Mouse (Mus musculus): ENCODE measurements around the gene Gpr162. TPM values are rescaled to one million over a fixed set of nuclear protein-coding genes. Genes with fewer than 3 reads are reported as not detected.

The Gpr162 gene
- total and polyA plus RNA-seq, 2 experiments from 2014 or later, result 38.1 to 160 TPM

DNA sequence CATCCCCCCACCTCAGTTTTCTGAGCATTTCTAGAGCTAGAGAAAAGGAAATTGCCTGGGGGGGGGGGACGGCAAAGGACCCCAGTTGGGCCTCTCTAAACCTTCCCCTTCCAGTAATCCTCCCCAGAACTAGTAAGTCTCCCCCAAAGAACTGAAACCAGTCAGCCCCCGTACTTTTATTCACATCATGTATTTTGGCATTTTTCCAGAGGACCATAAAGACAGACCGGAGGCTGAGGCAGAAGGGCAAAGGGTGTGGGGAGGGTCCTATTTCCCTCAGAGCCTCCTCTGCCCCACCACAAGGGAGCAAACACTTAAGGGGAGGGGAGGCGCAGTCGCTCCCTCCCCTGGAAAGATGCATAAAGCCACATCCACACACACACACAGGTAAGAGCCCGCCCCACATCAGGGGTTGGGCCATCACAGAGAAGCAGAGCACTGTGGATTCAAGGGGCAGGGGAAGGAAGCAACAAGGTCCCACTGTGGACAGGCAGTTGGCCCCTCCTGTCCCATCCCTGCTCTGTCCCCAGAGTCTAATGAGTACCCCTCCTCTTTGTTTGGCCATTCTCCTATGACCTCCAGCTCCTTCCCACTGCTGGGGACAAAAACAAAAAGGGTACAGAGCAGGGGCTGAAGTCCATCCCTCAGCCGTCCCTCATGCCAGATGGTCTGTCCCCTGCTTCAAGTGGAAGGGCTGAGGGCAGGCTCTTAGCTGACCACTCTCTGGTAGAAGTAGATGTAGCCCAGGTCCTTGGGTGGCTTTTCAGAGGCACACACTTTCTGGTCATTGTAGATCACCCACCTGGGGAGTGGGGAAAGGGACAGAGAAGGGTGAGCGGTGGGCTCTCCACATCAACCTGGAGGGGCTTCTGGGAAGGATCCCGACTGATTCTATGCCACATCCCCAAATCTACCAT is 48.7 kb downstream of the Gpr162 start:
- H3K4me1 ChIP-seq (ENCODE audit: insufficient read depth), result peaks cover 17% of the 10 kb centered on the region
- no peaks in the 10 kb centered on the region for H3K9me3 ChIP-seq (ENCODE audit: low read length)
- no peak overlapping the region for H3K9ac ChIP-seq
- H3K36me3 ChIP-seq (ENCODE audit: insufficient read depth), result peaks cover 59% of the 10 kb centered on the region
- no peak overlapping the region for H3K27ac ChIP-seq (ENCODE audit: low read depth, low read length)
- ATAC-seq (no peak), DNase-seq (no peak)
- WGBS, result 60% methylated on average over 9 of the region's 9 CpGs
- no peaks in the 10 kb centered on the region for H3K27me3 ChIP-seq (ENCODE audit: insufficient read depth, low read length)
- no peak overlapping the region for H3K4me3 ChIP-seq (ENCODE audit: low read depth, low read length)
- TF ChIP-seq CTCF (IDR thresholded peaks at IDR 0.05; ENCODE audit: low read depth), result no peak
- no peak overlapping the region for H3K4me2 ChIP-seq (ENCODE audit: low read depth)

GRCm38 (mm10) chr6:124814448-124814847 is 49.3 kb downstream of the Gpr162 start:
- peaks cover 20% of the 10 kb centered on the region for H3K4me1 ChIP-seq (ENCODE audit: insufficient read depth)
- peak overlapping the region; percentile 90 for H3K4me2 ChIP-seq (ENCODE audit: low read depth)
- H3K27me3 ChIP-seq (ENCODE audit: insufficient read depth, low read length), result no peaks in the 10 kb centered on the region
- DNase-seq (no peak), ATAC-seq (peak; percentile 34)
- 39% methylated on average over 8 of the region's 8 CpGs for WGBS
- peak overlapping the region; percentile 57 for H3K4me3 ChIP-seq (ENCODE audit: low read depth, low read length)
- peaks cover 53% of the 10 kb centered on the region for H3K36me3 ChIP-seq (ENCODE audit: insufficient read depth)
- no peak for TF ChIP-seq CTCF (IDR thresholded peaks at IDR 0.05; ENCODE audit: low read depth)
- H3K9me3 ChIP-seq (ENCODE audit: low read length), result no peaks in the 10 kb centered on the region
- peak overlapping the region; percentile 73; the same call in 1 of the 2 replicates for H3K9ac ChIP-seq
- peak overlapping the region; percentile 79; the same call in 1 of the 2 replicates for H3K27ac ChIP-seq (ENCODE audit: low read depth, low read length)

DNA sequence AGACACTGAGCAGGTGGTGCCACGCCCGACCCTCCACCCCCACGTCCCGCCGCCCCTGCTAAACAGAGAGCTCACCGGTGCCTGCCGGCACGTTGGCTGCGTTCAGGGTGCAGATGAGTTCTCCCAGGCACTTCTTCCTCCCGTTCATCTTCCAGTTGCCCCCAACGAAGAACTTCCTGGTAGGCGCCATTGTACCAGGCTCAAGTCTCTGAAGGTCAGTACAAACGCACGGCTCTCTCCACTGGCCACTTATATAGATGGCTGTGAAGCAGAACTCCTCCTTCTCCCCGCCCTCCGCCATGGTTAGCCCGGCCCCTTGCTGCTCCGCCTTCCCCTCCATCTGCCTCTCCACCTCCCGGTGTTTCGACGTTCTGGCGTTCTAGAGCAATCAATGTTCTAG is 49.9 kb downstream of the Gpr162 start, which contains the start of gene Tpi1:
Gene Tpi1, minus strand, starts transcription at position 364 of the 400 bp plus-strand sequence.
- Histone ChIP-seq H3K9me3 (ENCODE audit: low read length) (no peaks in the 10 kb centered on the region), H3K4me3 (ENCODE audit: low read depth, low read length) (peak within 1 kb of the TSS; percentile 57), H3K4me2 (ENCODE audit: low read depth) (peak within 1 kb of the TSS; percentile 90), H3K4me1 (ENCODE audit: insufficient read depth) (peaks cover 24% of the 10 kb centered on the region), H3K36me3 (ENCODE audit: insufficient read depth) (peaks cover 47% of the 10 kb centered on the region), H3K27me3 (ENCODE audit: insufficient read depth, low read length) (no peaks in the 10 kb centered on the region), H3K27ac (ENCODE audit: low read depth, low read length) (peak within 1 kb of the TSS; percentile 79), H3K9ac (peak within 1 kb of the TSS; percentile 73)
- no peak for TF ChIP-seq CTCF (IDR thresholded peaks at IDR 0.05; ENCODE audit: low read depth)
- ATAC-seq (peak; percentile 88), DNase-seq (peak; percentile 87)
- 2% methylated on average over 22 of the region's 22 CpGs for WGBS

DNA sequence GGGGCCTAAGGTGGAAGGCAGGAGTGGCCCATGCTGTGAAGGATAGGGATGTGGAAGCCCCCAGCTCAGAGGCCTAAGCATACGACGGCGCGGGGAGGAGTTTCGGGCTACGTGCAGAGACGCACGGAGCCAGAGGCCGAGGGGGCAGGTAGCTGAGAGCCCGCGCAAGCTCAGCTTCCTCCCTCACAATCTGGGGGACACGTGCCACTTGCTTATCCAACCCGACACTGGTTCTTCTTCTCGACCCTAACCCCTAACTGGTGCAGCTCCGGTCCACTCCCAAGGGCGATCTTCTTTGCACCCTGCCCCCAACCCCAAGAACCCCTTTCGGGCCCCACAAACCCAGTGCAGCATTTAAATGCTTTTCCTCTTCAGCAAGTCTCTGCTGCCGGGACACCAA is 50.3 kb downstream of the Gpr162 start:
- H3K4me2 ChIP-seq (ENCODE audit: low read depth), result peak overlapping the region; percentile 90
- peak overlapping the region; percentile 79 for H3K27ac ChIP-seq (ENCODE audit: low read depth, low read length)
- no peaks in the 10 kb centered on the region for H3K27me3 ChIP-seq (ENCODE audit: insufficient read depth, low read length)
- peak overlapping the region; percentile 73 for H3K9ac ChIP-seq
- H3K9me3 ChIP-seq (ENCODE audit: low read length), result no peaks in the 10 kb centered on the region
- peak; percentile 77 for DNase-seq
- peak overlapping the region; percentile 57 for H3K4me3 ChIP-seq (ENCODE audit: low read depth, low read length)
- TF ChIP-seq CTCF (IDR thresholded peaks at IDR 0.05; ENCODE audit: low read depth), result no peak
- H3K4me1 ChIP-seq (ENCODE audit: insufficient read depth), result peaks cover 27% of the 10 kb centered on the region
- H3K36me3 ChIP-seq (ENCODE audit: insufficient read depth), result peaks cover 44% of the 10 kb centered on the region
- 0% methylated on average over 18 of the region's 18 CpGs for WGBS
- peak; percentile 76 for ATAC-seq

GRCm38 (mm10) chr6:124812848-124813247 is 50.9 kb downstream of the Gpr162 start:
- WGBS, result 12% methylated on average over 9 of the region's 9 CpGs
- Histone ChIP-seq H3K36me3 (ENCODE audit: insufficient read depth) (peaks cover 38% of the 10 kb centered on the region), H3K9ac (peak overlapping the region; percentile 73), H3K27ac (ENCODE audit: low read depth, low read length) (no peak overlapping the region), H3K4me2 (ENCODE audit: low read depth) (peak overlapping the region; percentile 90), H3K4me3 (ENCODE audit: low read depth, low read length) (peak overlapping the region; percentile 57), H3K9me3 (ENCODE audit: low read length) (no peaks in the 10 kb centered on the region), H3K4me1 (ENCODE audit: insufficient read depth) (peaks cover 27% of the 10 kb centered on the region), H3K27me3 (ENCODE audit: insufficient read depth, low read length) (no peaks in the 10 kb centered on the region)
- TF ChIP-seq CTCF (IDR thresholded peaks at IDR 0.05; ENCODE audit: low read depth), result no peak
- ATAC-seq (no peak), DNase-seq (no peak)

GRCm38 (mm10) chr6:124811701-124812560 is 51.9 kb downstream of the Gpr162 start:
- peak overlapping the region; percentile 90; the same call in 1 of the 2 replicates for H3K4me2 ChIP-seq (ENCODE audit: low read depth)
- no peak for DNase-seq
- H3K9ac ChIP-seq, result 0 out of 2 replicates have a peak overlapping the region, but pooled peaks have one; percentile 73

More at GRCm38 (mm10) chr6:124811701-124812560, 51.9 kb downstream of the Gpr162 start:
- no peaks in the 10 kb centered on the region for H3K27me3 ChIP-seq (ENCODE audit: insufficient read depth, low read length)
- H3K4me3 ChIP-seq (ENCODE audit: low read depth, low read length), result peak overlapping the region; percentile 57; the same call in 1 of the 2 replicates
- ATAC-seq, result no peak
- no peaks in the 10 kb centered on the region for H3K9me3 ChIP-seq (ENCODE audit: low read length)
- peaks cover 28% of the 10 kb centered on the region for H3K36me3 ChIP-seq (ENCODE audit: insufficient read depth)
- peaks cover 27% of the 10 kb centered on the region for H3K4me1 ChIP-seq (ENCODE audit: insufficient read depth)
- TF ChIP-seq CTCF (IDR thresholded peaks at IDR 0.05; ENCODE audit: low read depth), result no peak
- WGBS, result 84% methylated on average over 24 of the region's 24 CpGs
- no peak overlapping the region for H3K27ac ChIP-seq (ENCODE audit: low read depth, low read length)

Data from forebrain, postnatal 0 days (tissue).